Mouse (Mus musculus) testis, adult 2 months (tissue): ENCODE results near the gene Hic2. TPM values are rescaled to one million over a fixed set of nuclear protein-coding genes. Genes with fewer than 3 reads are reported as not detected.

ENCODE experiments used
- H3K27ac ChIP-seq: fragments of 200-500 bp; 2 replicates; pipeline ENCODE4 v1.5.1; 2012; ENCODE audit warnings: low read depth, low read length; ENCODE audit not compliant: control insufficient read depth, insufficient read depth
- H3K27me3 ChIP-seq: fragments of 200-500 bp; 2 replicates; pipeline ENCODE4 v1.6.1; 2012; ENCODE audit warnings: mild to moderate bottlenecking, low read length, moderate library complexity; ENCODE audit not compliant: control insufficient read depth, insufficient read depth
- H3K36me3 ChIP-seq: fragments of 200-500 bp; 2 replicates; pipeline ENCODE4 v1.6.1; 2012; ENCODE audit warnings: mild to moderate bottlenecking, low read length; ENCODE audit not compliant: control insufficient read depth, insufficient read depth
- H3K4me1 ChIP-seq: fragments of 200-500 bp; 2 replicates; pipeline ENCODE4 v1.6.1; 2012; ENCODE audit warnings: low read length; ENCODE audit not compliant: control insufficient read depth, insufficient read depth
- H3K4me3 ChIP-seq: fragments of 200-500 bp; 2 replicates; pipeline ENCODE4 v1.5.1; 2012; ENCODE audit warnings: low read depth, mild to moderate bottlenecking, low read length, moderate library complexity, mixed read lengths; ENCODE audit not compliant: control insufficient read depth
- CTCF ChIP-seq: fragments of 200-500 bp; IDR thresholded peaks from 2 replicates; pipeline ENCODE4 v1.5.1; 2012; ENCODE audit warnings: low read depth, mild to moderate bottlenecking, inconsistent platforms, low read length, moderate library complexity; ENCODE audit not compliant: control insufficient read depth, insufficient read depth, insufficient replicate concordance
- POLR2A ChIP-seq: fragments of 200-500 bp; IDR thresholded peaks from 2 replicates; pipeline ENCODE4 v1.6.1; 2012; ENCODE audit warnings: low read depth, mild to moderate bottlenecking, inconsistent platforms, low read length, moderate library complexity; ENCODE audit not compliant: control insufficient read depth
- polyA plus RNA-seq: library from polyadenylated mRNA; depleted of rRNA; stranded (reverse); fragments of >200 nt; gene quantifications from 2 replicates; pipeline ENCODE4 v1.2.3, GENCODE M21; 2012

Hic2 gene
- polyA plus RNA-seq, 1 experiment = 4.1 TPM

DNA sequence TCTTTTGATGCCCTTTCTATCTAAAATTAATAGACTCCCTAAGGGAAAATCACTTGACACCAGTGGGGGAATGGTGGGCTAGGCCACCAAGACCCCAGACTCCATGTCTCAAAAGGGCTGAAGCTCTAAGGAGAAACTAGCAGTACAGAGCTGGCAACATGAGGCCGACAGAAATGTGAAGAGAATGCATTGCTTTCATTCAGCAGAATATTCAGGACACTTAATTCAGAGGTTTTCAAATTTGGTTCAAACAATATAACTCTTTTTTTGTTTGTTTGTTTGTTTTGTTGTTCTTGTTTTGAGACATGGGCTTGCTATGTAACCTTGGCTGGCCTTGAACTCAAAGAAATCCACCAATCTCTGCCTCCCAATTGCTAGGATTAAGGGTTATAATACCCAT, 30.8 kb upstream of the Hic2 start, which contains the start of gene Ube2l3:
Ube2l3 (minus strand) TSS at position 101 of the 400 bp plus-strand sequence.
- Histone ChIP-seq H3K36me3 (no peaks in the 10 kb centered on the region), H3K27me3 (no peaks in the 10 kb centered on the region), H3K4me1 (peaks cover 3% of the 10 kb centered on the region), H3K4me3 (peak within 1 kb of the TSS; percentile 86), H3K27ac (no peak within 1 kb of the TSS; the same call in 1 of the 2 replicates)
- TF ChIP-seq POLR2A (no peak), CTCF (no peak)

GRCm38 (mm10) chr16:17204990-17205389, 28.4 kb upstream of the Hic2 start:
- Histone ChIP-seq H3K36me3 (no peaks in the 10 kb centered on the region), H3K4me1 (peaks cover 8% of the 10 kb centered on the region), H3K4me3 (no peak overlapping the region), H3K27me3 (no peaks in the 10 kb centered on the region), H3K27ac (no peak overlapping the region)
- TF ChIP-seq CTCF (no peak), POLR2A (no peak)

DNA sequence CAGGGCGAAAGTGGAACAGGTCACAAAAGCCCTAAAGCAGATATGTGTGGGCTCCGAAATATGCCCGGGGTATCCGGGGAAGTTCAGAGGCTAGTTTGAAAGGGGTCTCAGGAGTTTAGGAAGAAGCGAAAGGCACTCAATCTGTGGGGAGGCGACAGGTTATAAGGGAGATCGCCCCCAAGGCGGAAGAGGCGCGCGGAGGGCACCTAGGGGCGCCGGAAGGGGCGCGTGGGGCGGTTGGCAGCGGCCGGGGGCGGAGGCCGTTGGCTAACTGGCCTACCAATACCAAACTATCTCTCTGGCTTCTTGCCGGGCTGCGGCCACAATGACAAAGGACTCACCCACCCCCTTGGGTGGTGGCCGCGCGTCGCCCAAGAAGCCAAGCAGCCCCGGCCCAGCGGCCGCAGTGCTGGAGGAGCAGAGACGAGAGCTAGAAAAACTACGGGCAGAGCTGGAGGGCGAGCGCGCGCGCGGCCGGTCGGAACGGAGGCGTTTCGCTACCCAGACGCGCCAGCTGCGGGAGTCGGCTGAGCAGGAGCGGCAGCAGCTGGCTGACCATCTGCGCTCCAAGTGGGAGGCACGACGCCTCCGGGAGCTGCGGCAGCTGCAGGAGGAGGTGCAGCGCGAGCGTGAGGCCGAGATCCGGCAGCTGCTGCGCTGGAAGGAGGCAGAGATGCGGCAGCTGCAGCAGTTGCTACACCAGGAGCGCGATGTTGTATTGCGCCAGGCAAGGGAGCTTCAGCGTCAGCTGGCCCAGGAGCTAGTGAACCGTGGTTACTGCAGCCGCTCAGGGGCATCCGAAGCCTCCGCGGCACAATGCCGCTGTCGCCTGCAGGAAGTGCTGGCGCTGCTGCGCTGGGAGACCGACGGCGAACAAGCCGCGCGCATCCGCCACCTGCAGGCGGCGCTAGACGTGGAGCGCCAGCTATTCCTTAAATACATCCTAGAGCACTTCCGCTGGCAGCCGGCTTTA, 24.7 kb upstream of the Hic2 start, which contains the start of gene Rimbp3:
Rimbp3 (plus strand) TSS at position 215 of the 973 bp plus-strand sequence.
- Histone ChIP-seq H3K27me3 (no peaks in the 10 kb centered on the region), H3K27ac (peak within 1 kb of the TSS; percentile 93), H3K4me3 (peak within 1 kb of the TSS; percentile 72), H3K4me1 (peaks cover 8% of the 10 kb centered on the region), H3K36me3 (no peaks in the 10 kb centered on the region)
- peak; percentile 65; the same call in 1 of the 2 replicates for TF ChIP-seq CTCF
- peak; percentile 37 for TF ChIP-seq POLR2A

DNA sequence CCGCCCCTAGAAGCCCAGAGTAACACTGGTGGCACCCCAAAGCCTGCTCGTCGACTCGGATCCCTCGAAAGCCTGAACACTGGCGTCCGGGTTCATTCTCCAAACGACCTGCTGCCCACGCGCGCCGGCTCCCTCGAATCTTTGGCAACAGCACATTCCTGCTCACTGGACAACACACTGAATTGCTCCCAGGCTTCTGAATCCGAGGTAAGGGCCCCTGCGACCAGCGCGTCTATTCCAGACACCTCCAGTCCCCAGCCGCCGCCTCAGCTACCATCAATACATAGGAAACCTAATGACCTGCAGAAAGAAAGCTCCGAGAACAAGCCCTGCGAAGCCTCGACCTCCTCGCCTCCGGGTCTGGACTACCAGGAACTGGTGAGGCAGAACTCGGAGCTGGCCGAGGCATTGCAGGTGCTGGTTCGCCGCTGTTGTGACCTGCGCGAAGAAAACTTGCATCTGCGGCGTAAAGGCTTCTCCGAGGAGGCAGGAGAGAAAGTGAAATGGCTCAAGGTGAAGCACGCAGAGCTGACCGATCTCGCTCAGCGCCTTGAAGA, 23.9 kb upstream of the Hic2 start:
- H3K4me1 ChIP-seq = peaks cover 8% of the 10 kb centered on the region
- peak overlapping the region; percentile 72 for H3K4me3 ChIP-seq
- peak overlapping the region; percentile 93; the same call in 1 of the 2 replicates for H3K27ac ChIP-seq
- TF ChIP-seq POLR2A = no peak
- no peak for TF ChIP-seq CTCF
- no peaks in the 10 kb centered on the region for H3K36me3 ChIP-seq
- no peaks in the 10 kb centered on the region for H3K27me3 ChIP-seq

- H3K4me1 ChIP-seq = peaks cover 8% of the 10 kb centered on the region
- no peaks in the 10 kb centered on the region for H3K27me3 ChIP-seq
- H3K4me3 ChIP-seq = peak overlapping the region; percentile 72
- no peaks in the 10 kb centered on the region for H3K36me3 ChIP-seq
- no peak overlapping the region for H3K27ac ChIP-seq
- 0 out of 2 replicates have a peak, but pooled peaks have one; percentile 8 for TF ChIP-seq POLR2A
- TF ChIP-seq CTCF = peak; percentile 58; the same call in 1 of the 2 replicates
Observed at GRCm38 (mm10) chr16:17209981-17210838, 23.2 kb upstream of the Hic2 start.

DNA sequence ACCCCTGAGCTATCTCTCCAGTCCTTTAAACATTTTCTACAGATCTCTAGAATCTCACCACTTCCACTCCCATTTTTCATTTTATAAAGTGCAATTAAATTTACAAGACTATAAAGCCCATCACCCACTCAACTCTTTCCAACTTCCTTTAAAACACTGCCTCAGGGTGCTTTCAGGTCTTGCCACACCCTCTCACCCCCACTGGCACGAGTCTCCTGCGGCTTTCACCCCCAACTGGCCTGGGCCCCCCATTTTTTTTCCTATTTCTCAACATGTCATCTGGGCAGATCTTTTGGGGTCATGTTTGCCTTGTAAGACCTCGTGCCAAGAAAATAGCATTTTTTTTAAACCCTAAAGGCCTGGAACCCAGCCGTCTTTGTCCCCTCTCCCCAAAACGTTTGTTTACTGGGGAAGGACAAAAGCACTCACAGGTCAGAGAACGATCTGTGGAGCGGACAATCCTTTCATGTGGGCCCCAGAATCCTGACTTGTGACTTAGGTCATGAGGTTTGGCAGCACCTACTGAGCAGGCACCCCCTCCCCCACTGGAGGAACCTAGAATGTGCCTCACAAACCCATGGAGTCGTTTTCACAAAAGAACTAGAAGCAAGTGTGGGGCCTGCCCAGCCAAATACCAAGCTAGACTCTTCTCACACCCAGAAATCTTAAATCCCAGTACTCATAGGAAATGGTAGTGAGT, 16.3 kb upstream of the Hic2 start:
- no peak overlapping the region for H3K4me3 ChIP-seq
- peaks cover 4% of the 10 kb centered on the region; the same call in 1 of the 2 replicates for H3K4me1 ChIP-seq
- TF ChIP-seq CTCF (no peak), POLR2A (no peak)

More for the DNA sequence above, 16.3 kb upstream of the Hic2 start:
- Histone ChIP-seq H3K36me3 (no peaks in the 10 kb centered on the region), H3K27ac (no peak overlapping the region), H3K27me3 (no peaks in the 10 kb centered on the region)
